Mouse (Mus musculus) heart, embryonic 11.5 days (tissue): ENCODE data around the gene Mcee. TPM values are rescaled to one million over a fixed set of nuclear protein-coding genes. Genes with fewer than 3 reads are reported as not detected.

ENCODE experiments used
- ATAC-seq: fragments of 200-750 bp; cut with Nextera tagmentation; replicated peaks from 2 replicates; pipeline ENCODE4 v1.8.0; 2017; ENCODE audit warnings: moderate library complexity; ENCODE audit not compliant: insufficient number of reproducible peaks, low FRiP score, low TSS enrichment
- H3K27ac ChIP-seq: fragments of 300-500 bp; sonication (generic); 2 replicates; pipeline ENCODE4 v1.5.1; 2014; ENCODE audit warnings: mild to moderate bottlenecking, low read depth, low read length
- H3K27me3 ChIP-seq: fragments of 300-500 bp; sonication (generic); 2 replicates; pipeline ENCODE4 v1.6.1; 2014; ENCODE audit warnings: mild to moderate bottlenecking, low read length, mixed read lengths; ENCODE audit not compliant: control insufficient read depth, insufficient read depth
- H3K36me3 ChIP-seq: fragments of 300-500 bp; sonication (generic); 2 replicates; pipeline ENCODE4 v1.6.1; 2014; ENCODE audit warnings: mild to moderate bottlenecking, low read length, moderate library complexity, mixed read lengths; ENCODE audit not compliant: control insufficient read depth, insufficient read depth
- H3K4me1 ChIP-seq: fragments of 300-500 bp; sonication (generic); 2 replicates; pipeline ENCODE4 v1.6.1; 2014; ENCODE audit warnings: low read length; ENCODE audit not compliant: control insufficient read depth, insufficient read depth
- H3K4me2 ChIP-seq: fragments of 300-500 bp; sonication (generic); 2 replicates; pipeline ENCODE4 v1.6.1; 2014; ENCODE audit warnings: mild to moderate bottlenecking, moderate library complexity
- H3K4me3 ChIP-seq: fragments of 300-500 bp; sonication (generic); 2 replicates; pipeline ENCODE4 v1.5.1; 2014; ENCODE audit warnings: low read depth, low read length
- H3K9ac ChIP-seq: fragments of 300-500 bp; sonication (generic); 2 replicates; pipeline ENCODE4 v1.6.1; 2014; ENCODE audit warnings: mild to moderate bottlenecking, low read depth, low read length, moderate library complexity
- H3K9me3 ChIP-seq: fragments of 300-500 bp; sonication (generic); replicated peaks from 2 replicates; pipeline ENCODE4 v1.6.1; 2016; ENCODE audit warnings: low read length; ENCODE audit not compliant: control insufficient read depth
- WGBS: fragments of 180-500 bp; shearing (Covaris S2); extraction: QIAGEN DNeasy Blood & Tissue Kit; methylation state at CpG from one replicate; pipeline ENCODE4 v1.1.7; 2014; ENCODE audit not compliant: insufficient replicate concordance; 5-methylcytosine and 5-hydroxymethylcytosine counted together
- polyA plus RNA-seq: library from polyadenylated mRNA; unstranded; fragments of >200 nt; fragmentation: Nextera tagmentation; extraction: Ambion mirVana; gene quantifications from 2 replicates; pipeline ENCODE4 v1.2.1, GENCODE M21; 2014

Gene Mcee
- polyA plus RNA-seq = 89.5 and 91.5 TPM in 2 replicates

- H3K4me3 ChIP-seq = peak within 1 kb of the TSS; percentile 85
- ATAC-seq = peak; percentile 99
- H3K4me1 ChIP-seq = peaks cover 4% of the 10 kb centered on the region
- H3K36me3 ChIP-seq = peaks cover 10% of the 10 kb centered on the region; the same call in 1 of the 2 replicates
- H3K9ac ChIP-seq = peak within 1 kb of the TSS; percentile 87
- H3K9me3 ChIP-seq = no peaks in the 10 kb centered on the region
- peak within 1 kb of the TSS; percentile 98 for H3K4me2 ChIP-seq
- peak within 1 kb of the TSS; percentile 76 for H3K27ac ChIP-seq
- H3K27me3 ChIP-seq = no peaks in the 10 kb centered on the region
- under 1% methylated on average over 54 of the region's 54 CpGs for WGBS
Measured at GRCm38 (mm10) chr7:64392122-64392818, at the start of gene Mcee, which contains the start of gene Mphosph10. Gene Mcee, plus strand, starts transcription at chr7:64392607. Gene Mphosph10, minus strand, starts transcription at chr7:64392268.

GRCm38 (mm10) chr7:64347813-64348212, 44.6 kb upstream of the Mcee start:
- ATAC-seq = no peak
- WGBS = 90% methylated on average over 1 of the region's 1 CpGs

GRCm38 (mm10) chr7:64349147-64349861, 43.1 kb upstream of the Mcee start:
- ATAC-seq = no peak
- WGBS = 86% methylated on average over 15 of the region's 15 CpGs
- H3K27me3 ChIP-seq = no peaks in the 10 kb centered on the region
- no peaks in the 10 kb centered on the region for H3K4me1 ChIP-seq
- H3K9me3 ChIP-seq = no peaks in the 10 kb centered on the region
- H3K4me3 ChIP-seq = no peak overlapping the region
- H3K27ac ChIP-seq = no peak overlapping the region
- no peak overlapping the region for H3K4me2 ChIP-seq
- H3K9ac ChIP-seq = no peak overlapping the region
- peaks cover 2% of the 10 kb centered on the region; the same call in 1 of the 2 replicates for H3K36me3 ChIP-seq

More at GRCm38 (mm10) chr7:64347813-64348212, 44.6 kb upstream of the Mcee start:
- H3K9me3 ChIP-seq = no peaks in the 10 kb centered on the region
- no peak overlapping the region for H3K9ac ChIP-seq
- no peak overlapping the region for H3K4me2 ChIP-seq
- no peaks in the 10 kb centered on the region; the same call in 1 of the 2 replicates for H3K36me3 ChIP-seq
- no peak overlapping the region for H3K27ac ChIP-seq
- no peaks in the 10 kb centered on the region for H3K27me3 ChIP-seq
- H3K4me1 ChIP-seq = no peaks in the 10 kb centered on the region
- no peak overlapping the region for H3K4me3 ChIP-seq

- Histone ChIP-seq H3K4me3 (no peak overlapping the region), H3K9ac (no peak overlapping the region), H3K27me3 (no peaks in the 10 kb centered on the region), H3K27ac (no peak overlapping the region), H3K36me3 (peaks cover 2% of the 10 kb centered on the region; the same call in 1 of the 2 replicates), H3K4me1 (no peaks in the 10 kb centered on the region), H3K4me2 (no peak overlapping the region), H3K9me3 (no peaks in the 10 kb centered on the region)
- ATAC-seq = no peak
- 81% methylated on average over 4 of the region's 4 CpGs for WGBS
Measured at GRCm38 (mm10) chr7:64351087-64351486, 41.3 kb upstream of the Mcee start.

GRCm38 (mm10) chr7:64354206-64354605, 38.2 kb upstream of the Mcee start:
- ATAC-seq = no peak
- Histone ChIP-seq H3K4me1 (no peaks in the 10 kb centered on the region), H3K27ac (no peak overlapping the region), H3K4me2 (no peak overlapping the region), H3K36me3 (peaks cover 4% of the 10 kb centered on the region; the same call in 1 of the 2 replicates), H3K9ac (no peak overlapping the region), H3K4me3 (no peak overlapping the region), H3K27me3 (no peaks in the 10 kb centered on the region), H3K9me3 (no peaks in the 10 kb centered on the region)
- 68% methylated on average over 14 of the region's 14 CpGs for WGBS

GRCm38 (mm10) chr7:64356661-64357060, 35.7 kb upstream of the Mcee start:
- peaks cover 7% of the 10 kb centered on the region for H3K36me3 ChIP-seq
- no peak overlapping the region for H3K27ac ChIP-seq
- no peak overlapping the region for H3K4me3 ChIP-seq
- H3K27me3 ChIP-seq = no peaks in the 10 kb centered on the region
- H3K9me3 ChIP-seq = no peaks in the 10 kb centered on the region
- ATAC-seq = no peak
- 87% methylated on average over 5 of the region's 5 CpGs for WGBS
- H3K4me1 ChIP-seq = no peaks in the 10 kb centered on the region
- H3K4me2 ChIP-seq = no peak overlapping the region
- no peak overlapping the region for H3K9ac ChIP-seq

GRCm38 (mm10) chr7:64357405-64357804, 35.0 kb upstream of the Mcee start:
- Histone ChIP-seq H3K4me1 (no peaks in the 10 kb centered on the region), H3K27ac (no peak overlapping the region), H3K36me3 (peaks cover 13% of the 10 kb centered on the region), H3K9me3 (no peaks in the 10 kb centered on the region), H3K27me3 (no peaks in the 10 kb centered on the region), H3K9ac (no peak overlapping the region), H3K4me2 (no peak overlapping the region), H3K4me3 (no peak overlapping the region)
- ATAC-seq = no peak
- 91% methylated on average over 9 of the region's 9 CpGs for WGBS

- H3K4me2 ChIP-seq = no peak overlapping the region
- no peak for ATAC-seq
- H3K27ac ChIP-seq = no peak overlapping the region
- H3K9me3 ChIP-seq = no peaks in the 10 kb centered on the region
- H3K4me3 ChIP-seq = no peak overlapping the region
- H3K9ac ChIP-seq = no peak overlapping the region
- 74% methylated on average over 6 of the region's 6 CpGs for WGBS
- no peaks in the 10 kb centered on the region for H3K27me3 ChIP-seq
- H3K4me1 ChIP-seq = no peaks in the 10 kb centered on the region
- peaks cover 17% of the 10 kb centered on the region for H3K36me3 ChIP-seq
Measured at GRCm38 (mm10) chr7:64358666-64359065, 33.7 kb upstream of the Mcee start.
